Mouse (Mus musculus) spleen, adult 2 months (tissue): ENCODE measurements around the gene Rrp1b.

Source experiments
- CTCF ChIP-seq: fragments of 200-500 bp; IDR thresholded peaks from 2 replicates; pipeline ENCODE4 v1.5.1; 2011; ENCODE audit warnings: mild to moderate bottlenecking, inconsistent platforms; ENCODE audit not compliant: insufficient read depth, insufficient read length, insufficient replicate concordance; ENCODE audit errors: extremely low read depth
- POLR2A ChIP-seq: fragments of 200-500 bp; IDR thresholded peaks from 2 replicates; pipeline ENCODE4 v1.6.1; 2011; ENCODE audit warnings: low read depth, low read length, inconsistent platforms

GRCm38 (mm10) chr17:32107877-32108276 is 72.0 kb downstream of the Rrp1b start:
- TF ChIP-seq POLR2A, result no peak
- TF ChIP-seq CTCF, result no peak
